Mouse (Mus musculus) MEL (cell line): ENCODE measurements at regions not wholly inside any gene's neighbourhood (a gene's known extent, or its start where the extent isn't known, plus 50 kb on each side); places are given as distances from the start of the nearest gene placed in this dataset.

Source experiments
- DNase-seq: peaks from one replicate; pipeline ENCODE4 v3.0.0; 2011; ENCODE audit warnings: low read depth, low spot score
- H3K27ac ChIP-seq: 2 replicates; pipeline ENCODE4 v1.5.1; 2012; ENCODE audit warnings: low read depth, mild to moderate bottlenecking, control low read depth, low read length, moderate library complexity; ENCODE audit not compliant: control insufficient read depth
- H3K27me3 ChIP-seq, 2 experiments: fragments of 150-350 bp in 1 of 2; sonication (generic) in 1 of 2; 2 replicates each; pipeline ENCODE4 v1.6.1; 2012; ENCODE audit warnings: low read length in 2 of 2, mild to moderate bottlenecking in 2 of 2, improper control_type of control experiment in 1 of 2, moderate library complexity in 1 of 2; ENCODE audit not compliant: insufficient read depth in 2 of 2, control insufficient read depth in 1 of 2
- H3K36me3 ChIP-seq, 2 experiments: 2 replicates each; pipeline ENCODE4 v1.6.1; 2012 to 2014; ENCODE audit warnings: low read length in 2 of 2, improper control_type of control experiment in 1 of 2, inconsistent platforms in 1 of 2, mild to moderate bottlenecking in 1 of 2; ENCODE audit not compliant: insufficient read depth in 2 of 2, control insufficient read depth in 1 of 2
- H3K4me1 ChIP-seq, 2 experiments: fragments of 150-350 bp in 1 of 2; sonication (generic) in 1 of 2; 2 replicates each; pipeline ENCODE4 v1.6.1; 2012; ENCODE audit warnings: low read length in 2 of 2, improper control_type of control experiment in 1 of 2, mild to moderate bottlenecking in 1 of 2; ENCODE audit not compliant: insufficient read depth in 2 of 2, control insufficient read depth in 1 of 2
- H3K4me3 ChIP-seq, 2 experiments: fragments of 150-350 bp in 1 of 2; sonication (generic) in 1 of 2; 2 replicates each; pipeline ENCODE4 v1.5.1; 2012; ENCODE audit warnings: low read depth in 2 of 2, low read length in 2 of 2, mild to moderate bottlenecking in 2 of 2, moderate library complexity in 2 of 2, control low read depth in 1 of 2, improper control_type of control experiment in 1 of 2; ENCODE audit not compliant: control insufficient read depth in 1 of 2, insufficient read depth in 1 of 2
- H3K79me2 ChIP-seq: 2 replicates; pipeline ENCODE4 v1.6.1; 2012; ENCODE audit warnings: mild to moderate bottlenecking, low read length, moderate library complexity; ENCODE audit not compliant: control insufficient read depth, poor library complexity, insufficient read depth
- H3K9ac ChIP-seq: 2 replicates; pipeline ENCODE4 v1.6.1; 2012; ENCODE audit warnings: low read depth, mild to moderate bottlenecking, control low read depth, low read length, moderate library complexity; ENCODE audit not compliant: control insufficient read depth, poor library complexity, severe bottlenecking
- H3K9me3 ChIP-seq: fragments of 150-350 bp; sonication (generic); replicated peaks from 2 replicates; pipeline ENCODE4 v1.6.1; 2012; ENCODE audit warnings: mild to moderate bottlenecking, low read length, improper control_type of control experiment, moderate library complexity; ENCODE audit not compliant: insufficient read depth
- CHD1 ChIP-seq: IDR thresholded peaks from 2 replicates; pipeline ENCODE4 v1.6.1; 2012; ENCODE audit warnings: low read depth, mild to moderate bottlenecking, inconsistent platforms, low read length, improper control_type of control experiment
- E2F4 ChIP-seq: IDR thresholded peaks from 2 replicates; pipeline ENCODE4 v1.6.1; 2011; ENCODE audit warnings: low read depth, low read length, improper control_type of control experiment, borderline replicate concordance
- ELF1 ChIP-seq: IDR thresholded peaks from 2 replicates; pipeline ENCODE4 v1.6.1; 2014; ENCODE audit warnings: low read depth, mild to moderate bottlenecking, inconsistent platforms, low read length, improper control_type of control experiment, moderate library complexity
- EP300 ChIP-seq, 2 experiments: IDR thresholded peaks; 2 replicates each; pipeline ENCODE4 v1.6.1; 2011; ENCODE audit warnings: improper control_type of control experiment in 2 of 2, low read length in 2 of 2, low read depth in 1 of 2, mild to moderate bottlenecking in 1 of 2
- ETS1 ChIP-seq: IDR thresholded peaks from 2 replicates; pipeline ENCODE4 v1.6.1; 2012; ENCODE audit warnings: low read depth, mild to moderate bottlenecking, inconsistent platforms, low read length, improper control_type of control experiment, moderate library complexity
- GATA1 ChIP-seq: IDR thresholded peaks from 2 replicates; pipeline ENCODE4 v1.6.1; 2011; ENCODE audit warnings: low read depth, low read length, improper control_type of control experiment
- HCFC1 ChIP-seq: IDR thresholded peaks from 2 replicates; pipeline ENCODE4 v1.6.1; 2012; ENCODE audit warnings: low read depth, mild to moderate bottlenecking, inconsistent platforms, low read length, improper control_type of control experiment, moderate library complexity
- JUND ChIP-seq: IDR thresholded peaks from 2 replicates; pipeline ENCODE4 v1.6.1; 2011; ENCODE audit warnings: low read depth, mild to moderate bottlenecking, improper control_type of control experiment, low read length
- MAFK ChIP-seq: IDR thresholded peaks from 2 replicates; pipeline ENCODE4 v1.6.1; 2011; ENCODE audit warnings: low read depth, mild to moderate bottlenecking, low read length, improper control_type of control experiment, borderline replicate concordance
- MAX ChIP-seq: IDR thresholded peaks from 2 replicates; pipeline ENCODE4 v1.6.1; 2011; ENCODE audit warnings: low read length, improper control_type of control experiment
- MAZ ChIP-seq: IDR thresholded peaks from 2 replicates; pipeline ENCODE4 v1.6.1; 2012; ENCODE audit warnings: low read depth, mild to moderate bottlenecking, inconsistent platforms, low read length, improper control_type of control experiment
- MEF2A ChIP-seq: IDR thresholded peaks from 2 replicates; pipeline ENCODE4 v1.6.1; 2014; ENCODE audit warnings: low read depth, mild to moderate bottlenecking, inconsistent platforms, low read length, improper control_type of control experiment; ENCODE audit not compliant: poor library complexity, insufficient replicate concordance, severe bottlenecking; ENCODE audit errors: extremely low read depth
- MYC ChIP-seq: IDR thresholded peaks from 2 replicates; pipeline ENCODE4 v1.6.1; 2011; ENCODE audit warnings: low read depth, mild to moderate bottlenecking, low read length, improper control_type of control experiment, moderate library complexity
- NRF1 ChIP-seq: IDR thresholded peaks from 2 replicates; pipeline ENCODE4 v1.6.1; 2014; ENCODE audit warnings: low read depth, mild to moderate bottlenecking, inconsistent platforms, low read length, improper control_type of control experiment, moderate library complexity; ENCODE audit not compliant: poor library complexity, insufficient read depth, severe bottlenecking
- POLR2AphosphoS2 ChIP-seq: IDR thresholded peaks from 2 replicates; pipeline ENCODE4 v1.6.1; 2011; ENCODE audit warnings: low read length, improper control_type of control experiment
- RCOR1 ChIP-seq: IDR thresholded peaks from 2 replicates; pipeline ENCODE4 v1.6.1; 2012; ENCODE audit warnings: low read depth, mild to moderate bottlenecking, inconsistent platforms, low read length, improper control_type of control experiment
- SIN3A ChIP-seq: IDR thresholded peaks from 2 replicates; pipeline ENCODE4 v1.6.1; 2012; ENCODE audit warnings: low read length, improper control_type of control experiment, inconsistent platforms
- SMC3 ChIP-seq: IDR thresholded peaks from 2 replicates; pipeline ENCODE4 v1.6.1; 2011; ENCODE audit warnings: low read depth, low read length, improper control_type of control experiment
- TBP ChIP-seq: IDR thresholded peaks from 2 replicates; pipeline ENCODE4 v1.8.0; 2011; ENCODE audit warnings: low read depth, low read length, improper control_type of control experiment
- TCF12 ChIP-seq: IDR thresholded peaks from 2 replicates; pipeline ENCODE4 v1.6.1; 2014; ENCODE audit warnings: low read depth, mild to moderate bottlenecking, inconsistent platforms, low read length, improper control_type of control experiment, moderate library complexity
- ZC3H11A ChIP-seq: IDR thresholded peaks from 2 replicates; pipeline ENCODE4 v1.6.1; 2012; ENCODE audit warnings: low read depth, mild to moderate bottlenecking, inconsistent platforms, low read length, improper control_type of control experiment
- ZKSCAN1 ChIP-seq: IDR thresholded peaks from 2 replicates; pipeline ENCODE4 v1.6.1; 2012; ENCODE audit warnings: low read depth, mild to moderate bottlenecking, inconsistent platforms, low read length, improper control_type of control experiment, moderate library complexity
- ZNF384 ChIP-seq: IDR thresholded peaks from 2 replicates; pipeline ENCODE4 v1.6.1; 2012; ENCODE audit warnings: low read depth, mild to moderate bottlenecking, inconsistent platforms, low read length, improper control_type of control experiment

DNA sequence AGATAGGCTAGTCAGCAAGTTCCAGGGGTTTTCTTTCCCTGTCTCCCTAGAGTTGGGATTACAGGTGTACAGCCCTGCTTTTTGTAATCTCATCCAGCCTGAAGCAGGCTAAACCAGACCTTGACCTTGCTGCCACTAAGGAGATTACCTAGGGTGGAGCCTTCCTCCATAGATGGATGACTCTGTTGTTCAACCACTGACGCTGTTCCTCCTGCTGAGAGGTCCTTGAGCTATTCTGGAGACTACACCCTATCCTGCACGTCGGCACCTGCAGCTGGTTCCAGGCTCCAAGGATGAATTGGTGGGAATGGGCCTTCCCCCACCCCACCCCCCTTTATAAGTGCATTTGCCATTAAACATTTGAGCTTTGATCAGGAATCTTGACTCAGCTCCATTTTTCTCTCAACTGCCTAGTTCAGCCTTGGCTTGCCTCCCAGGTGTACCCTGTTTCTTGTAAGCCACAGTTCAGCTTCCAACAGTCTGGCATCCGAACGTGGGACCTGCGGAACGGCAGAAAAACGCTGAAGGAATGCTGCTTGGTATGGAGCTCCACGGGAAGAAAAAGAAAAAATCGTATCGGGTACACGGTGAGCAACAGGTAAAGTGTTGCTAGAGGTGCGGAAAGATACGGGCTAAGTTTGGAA is 131.7 kb upstream of the Ube2e1 start:
- no peak for DNase-seq
- no peak for TF ChIP-seq POLR2AphosphoS2
- TF ChIP-seq JUND, result no peak
- no peak for TF ChIP-seq TCF12
- no peak for TF ChIP-seq MYC
- no peak for TF ChIP-seq E2F4
- TF ChIP-seq MAX, result no peak
- no peak for TF ChIP-seq NRF1
- no peak for TF ChIP-seq ZKSCAN1
- no peak for TF ChIP-seq SIN3A
- TF ChIP-seq CHD1, result no peak
- no peak for TF ChIP-seq MEF2A
- TF ChIP-seq ZNF384, result no peak
- Histone ChIP-seq H3K27ac (no peak overlapping the region), H3K79me2 (no peaks in the 10 kb centered on the region), H3K4me3 (no peak overlapping the region), H3K27me3 (no peaks in the 10 kb centered on the region), H3K9me3 (no peaks in the 10 kb centered on the region), H3K36me3 (no peaks in the 10 kb centered on the region), H3K9ac (no peak overlapping the region), H3K4me1 (peaks cover 2 to 4% of the 10 kb centered on the region in 2 experiments; a peak in 3 of 4 replicates)

GRCm38 (mm10) chr14:18462381-18462780 is 130.7 kb upstream of the Ube2e1 start:
- TF ChIP-seq GATA1 (no peak), HCFC1 (no peak), ELF1 (no peak), RCOR1 (no peak), EP300 (IDR thresholded peaks at IDR 0.05; ENCODE audit: low read depth in 1 of 2, low read length in 2 of 2) (no peak), TBP (no peak), MAFK (no peak), MYC (no peak), ZNF384 (no peak), ZKSCAN1 (no peak), CHD1 (no peak), MAZ (no peak), ETS1 (no peak), MEF2A (no peak), SMC3 (no peak), ZC3H11A (no peak)
- H3K36me3 ChIP-seq, result no peaks in the 10 kb centered on the region
- H3K9me3 ChIP-seq, result no peaks in the 10 kb centered on the region
- H3K4me1 ChIP-seq, result peaks cover 2 to 4% of the 10 kb centered on the region in 2 experiments; a peak in 3 of 4 replicates
- DNase-seq, result no peak
- no peaks in the 10 kb centered on the region for H3K79me2 ChIP-seq
- no peaks in the 10 kb centered on the region for H3K27me3 ChIP-seq
- no peak overlapping the region for H3K4me3 ChIP-seq
- H3K9ac ChIP-seq, result no peak overlapping the region
- no peak overlapping the region for H3K27ac ChIP-seq
